Mouse (Mus musculus): ENCODE data around the gene Mylpf. TPM values are rescaled to one million over a fixed set of nuclear protein-coding genes. Genes with fewer than 3 reads are reported as not detected.

Mylpf gene
- polyA plus RNA-seq, 1 experiment = not detected

- Histone ChIP-seq H3K4me3 (ENCODE audit: insufficient read depth, low read depth, low read length) (no peak overlapping the region), H3K27ac (ENCODE audit: insufficient read depth, low read depth, low read length) (no peak overlapping the region), H3K4me1 (ENCODE audit: control insufficient read depth, insufficient read depth, low read length) (no peaks in the 10 kb centered on the region)
- 76% methylated on average over 6 of the region's 6 CpGs for WGBS
- TF ChIP-seq CTCF (IDR thresholded peaks at IDR 0.05; ENCODE audit: insufficient read depth, low read depth, low read length) (no peak), POLR2A (IDR thresholded peaks at IDR 0.05; ENCODE audit: insufficient read depth, low read depth, low read length) (no peak)
These were observed 24.9 kb upstream of the Mylpf start for GRCm38 (mm10) chr7:127183828-127184227.

- no peak overlapping the region for H3K4me3 ChIP-seq (ENCODE audit: insufficient read depth, low read depth, low read length)
- no peaks in the 10 kb centered on the region for H3K4me1 ChIP-seq (ENCODE audit: control insufficient read depth, insufficient read depth, low read length)
- TF ChIP-seq CTCF (IDR thresholded peaks at IDR 0.05; ENCODE audit: insufficient read depth, low read depth, low read length) (no peak), POLR2A (IDR thresholded peaks at IDR 0.05; ENCODE audit: insufficient read depth, low read depth, low read length) (no peak)
- H3K27ac ChIP-seq (ENCODE audit: insufficient read depth, low read depth, low read length) = no peak overlapping the region
- WGBS = 33% methylated on average over 1 of the region's 1 CpGs
These were observed 24.0 kb upstream of the Mylpf start for GRCm38 (mm10) chr7:127184720-127185119.

GRCm38 (mm10) chr7:127185601-127186000 lies 23.1 kb upstream of the Mylpf start:
- H3K27ac ChIP-seq (ENCODE audit: insufficient read depth, low read depth, low read length) = no peak overlapping the region
- TF ChIP-seq CTCF (IDR thresholded peaks at IDR 0.05; ENCODE audit: insufficient read depth, low read depth, low read length) = no peak
- TF ChIP-seq POLR2A (IDR thresholded peaks at IDR 0.05; ENCODE audit: insufficient read depth, low read depth, low read length) = no peak
- WGBS = 70% methylated on average over 3 of the region's 3 CpGs
- H3K4me1 ChIP-seq (ENCODE audit: control insufficient read depth, insufficient read depth, low read length) = no peaks in the 10 kb centered on the region
- no peak overlapping the region for H3K4me3 ChIP-seq (ENCODE audit: insufficient read depth, low read depth, low read length)

- no peak overlapping the region for H3K4me3 ChIP-seq (ENCODE audit: insufficient read depth, low read depth, low read length)
- WGBS = 75% methylated on average over 10 of the region's 10 CpGs
- no peaks in the 10 kb centered on the region for H3K4me1 ChIP-seq (ENCODE audit: control insufficient read depth, insufficient read depth, low read length)
- no peak overlapping the region for H3K27ac ChIP-seq (ENCODE audit: insufficient read depth, low read depth, low read length)
- TF ChIP-seq POLR2A (IDR thresholded peaks at IDR 0.05; ENCODE audit: insufficient read depth, low read depth, low read length) (no peak), CTCF (IDR thresholded peaks at IDR 0.05; ENCODE audit: insufficient read depth, low read depth, low read length) (no peak)
These were observed 21.3 kb upstream of the Mylpf start for GRCm38 (mm10) chr7:127187351-127187750.

GRCm38 (mm10) chr7:127188305-127189276 lies 20.1 kb upstream of the Mylpf start:
- Histone ChIP-seq H3K4me3 (ENCODE audit: insufficient read depth, low read depth, low read length) (no peak overlapping the region), H3K4me1 (ENCODE audit: control insufficient read depth, insufficient read depth, low read length) (no peaks in the 10 kb centered on the region), H3K27ac (ENCODE audit: insufficient read depth, low read depth, low read length) (no peak overlapping the region)
- no peak for TF ChIP-seq CTCF (IDR thresholded peaks at IDR 0.05; ENCODE audit: insufficient read depth, low read depth, low read length)
- TF ChIP-seq POLR2A (IDR thresholded peaks at IDR 0.05; ENCODE audit: insufficient read depth, low read depth, low read length) = no peak
- 84% methylated on average over 17 of the region's 17 CpGs for WGBS

GRCm38 (mm10) chr7:127190672-127191071 lies 18.0 kb upstream of the Mylpf start:
- no peak overlapping the region for H3K4me3 ChIP-seq (ENCODE audit: insufficient read depth, low read depth, low read length)
- peaks cover 12% of the 10 kb centered on the region for H3K4me1 ChIP-seq (ENCODE audit: control insufficient read depth, insufficient read depth, low read length)
- WGBS = 81% methylated on average over 6 of the region's 6 CpGs
- TF ChIP-seq POLR2A (IDR thresholded peaks at IDR 0.05; ENCODE audit: insufficient read depth, low read depth, low read length) (no peak), CTCF (IDR thresholded peaks at IDR 0.05; ENCODE audit: insufficient read depth, low read depth, low read length) (no peak)
- no peak overlapping the region for H3K27ac ChIP-seq (ENCODE audit: insufficient read depth, low read depth, low read length)

- WGBS = 86% methylated on average over 5 of the region's 5 CpGs
- Histone ChIP-seq H3K27ac (ENCODE audit: insufficient read depth, low read depth, low read length) (no peak overlapping the region), H3K4me1 (ENCODE audit: control insufficient read depth, insufficient read depth, low read length) (peaks cover 15% of the 10 kb centered on the region), H3K4me3 (ENCODE audit: insufficient read depth, low read depth, low read length) (no peak overlapping the region)
- TF ChIP-seq CTCF (IDR thresholded peaks at IDR 0.05; ENCODE audit: insufficient read depth, low read depth, low read length) (no peak), POLR2A (IDR thresholded peaks at IDR 0.05; ENCODE audit: insufficient read depth, low read depth, low read length) (no peak)
These were observed 15.7 kb upstream of the Mylpf start for GRCm38 (mm10) chr7:127192989-127193388.

GRCm38 (mm10) chr7:127194011-127194632 lies 14.6 kb upstream of the Mylpf start:
- H3K4me3 ChIP-seq (ENCODE audit: insufficient read depth, low read depth, low read length) = no peak overlapping the region
- TF ChIP-seq CTCF (IDR thresholded peaks at IDR 0.05; ENCODE audit: insufficient read depth, low read depth, low read length) (no peak), POLR2A (IDR thresholded peaks at IDR 0.05; ENCODE audit: insufficient read depth, low read depth, low read length) (no peak)
- H3K4me1 ChIP-seq (ENCODE audit: control insufficient read depth, insufficient read depth, low read length) = peaks cover 15% of the 10 kb centered on the region
- WGBS = 89% methylated on average over 17 of the region's 17 CpGs
- no peak overlapping the region for H3K27ac ChIP-seq (ENCODE audit: insufficient read depth, low read depth, low read length)

- peak overlapping the region; percentile 95 for H3K4me3 ChIP-seq (ENCODE audit: insufficient read depth, low read depth, low read length)
- TF ChIP-seq POLR2A (IDR thresholded peaks at IDR 0.05; ENCODE audit: insufficient read depth, low read depth, low read length) (no peak), CTCF (IDR thresholded peaks at IDR 0.05; ENCODE audit: insufficient read depth, low read depth, low read length) (no peak)
- H3K4me1 ChIP-seq (ENCODE audit: control insufficient read depth, insufficient read depth, low read length) = peaks cover 15% of the 10 kb centered on the region
- WGBS = 75% methylated on average over 7 of the region's 7 CpGs
- H3K27ac ChIP-seq (ENCODE audit: insufficient read depth, low read depth, low read length) = no peak overlapping the region
These were observed 14.1 kb upstream of the Mylpf start for GRCm38 (mm10) chr7:127194633-127195029.
